Mouse (Mus musculus) brain, adult 2 months (tissue): ENCODE measurements at regions not wholly inside any gene's neighbourhood (a gene's known extent, or its start where the extent isn't known, plus 50 kb on each side); places are given as distances from the start of the nearest gene placed in this dataset.

ENCODE experiments used
- DNase-seq: peaks from one replicate; pipeline ENCODE4 v3.0.0; 2011; ENCODE audit warnings: low read depth, low spot score

- peak; percentile 6 for DNase-seq
Measured at GRCm38 (mm10) chr14:92764354-92764753, 1126.1 kb downstream of the Pcdh9 start.

- no peak for DNase-seq
Measured at GRCm38 (mm10) chr14:92754676-92755075, 1135.8 kb downstream of the Pcdh9 start.

- peak; percentile 0 for DNase-seq
Measured at GRCm38 (mm10) chr14:92717666-92718065, 1172.8 kb downstream of the Pcdh9 start.

- DNase-seq, result no peak
Measured at GRCm38 (mm10) chr14:92688151-92688550, 1202.3 kb downstream of the Pcdh9 start.

GRCm38 (mm10) chr14:92687106-92687505 is 1203.4 kb downstream of the Pcdh9 start:
- no peak for DNase-seq

GRCm38 (mm10) chr14:92678845-92679499 is 1211.5 kb downstream of the Pcdh9 start:
- DNase-seq, result peak; percentile 32

- DNase-seq, result peak; percentile 7
Measured at GRCm38 (mm10) chr14:92674146-92674545, 1216.3 kb downstream of the Pcdh9 start.
